Mouse (Mus musculus): ENCODE measurements around the gene Fcgr3. TPM values are rescaled to one million over a fixed set of nuclear protein-coding genes. Genes with fewer than 3 reads are reported as not detected.

The Fcgr3 gene
- polyA plus RNA-seq, 1 experiment: 0.78 TPM

- Histone ChIP-seq H3K27me3 (ENCODE audit: control insufficient read depth, insufficient read depth, low read length, poor library complexity, severe bottlenecking) (no peaks in the 10 kb centered on the region), H3K9me3 (replicated peaks; ENCODE audit: control insufficient read depth, insufficient read depth, low read length, poor library complexity, severe bottlenecking) (no peaks in the 10 kb centered on the region), H3K36me3 (ENCODE audit: control insufficient read depth, insufficient read depth, low read length, poor library complexity, severe bottlenecking) (no peaks in the 10 kb centered on the region), H3K4me3 (ENCODE audit: low read depth, low read length) (peak overlapping the region; percentile 86), H3K9ac (ENCODE audit: low read depth, poor library complexity, severe bottlenecking) (peak overlapping the region; percentile 67; the same call in 1 of the 2 replicates), H3K4me1 (ENCODE audit: control insufficient read depth, insufficient read depth, low read length) (no peaks in the 10 kb centered on the region), H3K27ac (ENCODE audit: insufficient read depth, low read length) (peak overlapping the region; percentile 19; the same call in 1 of the 2 replicates)
- TF ChIP-seq POLR2A (IDR thresholded peaks at IDR 0.05; ENCODE audit: insufficient read depth, low read length) (no peak), EP300 (IDR thresholded peaks at IDR 0.05; ENCODE audit: insufficient read depth, low read depth, low read length) (0 out of 2 replicates have a peak, but pooled peaks have one; percentile 26)
Measured at GRCm38 (mm10) chr1:171044365-171045078, 20.2 kb downstream of the Fcgr3 start.

- Histone ChIP-seq H3K9ac (ENCODE audit: low read depth, poor library complexity, severe bottlenecking) (no peak overlapping the region), H3K36me3 (ENCODE audit: control insufficient read depth, insufficient read depth, low read length, poor library complexity, severe bottlenecking) (no peaks in the 10 kb centered on the region), H3K9me3 (replicated peaks; ENCODE audit: control insufficient read depth, insufficient read depth, low read length, poor library complexity, severe bottlenecking) (no peaks in the 10 kb centered on the region), H3K27me3 (ENCODE audit: control insufficient read depth, insufficient read depth, low read length, poor library complexity, severe bottlenecking) (no peaks in the 10 kb centered on the region), H3K4me1 (ENCODE audit: control insufficient read depth, insufficient read depth, low read length) (no peaks in the 10 kb centered on the region), H3K4me3 (ENCODE audit: low read depth, low read length) (no peak overlapping the region), H3K27ac (ENCODE audit: insufficient read depth, low read length) (no peak overlapping the region)
- TF ChIP-seq CTCF (IDR thresholded peaks at IDR 0.05; ENCODE audit: low read depth, low read length) (no peak), EP300 (IDR thresholded peaks at IDR 0.05; ENCODE audit: insufficient read depth, low read depth, low read length) (no peak), POLR2A (IDR thresholded peaks at IDR 0.05; ENCODE audit: insufficient read depth, low read length) (no peak)
Measured at GRCm38 (mm10) chr1:171043594-171044153, 21.1 kb downstream of the Fcgr3 start.

GRCm38 (mm10) chr1:171039880-171040279 is 24.9 kb downstream of the Fcgr3 start:
- H3K9ac ChIP-seq (ENCODE audit: low read depth, poor library complexity, severe bottlenecking): no peak overlapping the region
- H3K27me3 ChIP-seq (ENCODE audit: control insufficient read depth, insufficient read depth, low read length, poor library complexity, severe bottlenecking): no peaks in the 10 kb centered on the region
- no peaks in the 10 kb centered on the region for H3K36me3 ChIP-seq (ENCODE audit: control insufficient read depth, insufficient read depth, low read length, poor library complexity, severe bottlenecking)
- no peak overlapping the region for H3K4me3 ChIP-seq (ENCODE audit: low read depth, low read length)
- no peaks in the 10 kb centered on the region for H3K9me3 ChIP-seq (replicated peaks; ENCODE audit: control insufficient read depth, insufficient read depth, low read length, poor library complexity, severe bottlenecking)
- H3K4me1 ChIP-seq (ENCODE audit: control insufficient read depth, insufficient read depth, low read length): no peaks in the 10 kb centered on the region
- TF ChIP-seq POLR2A (IDR thresholded peaks at IDR 0.05; ENCODE audit: insufficient read depth, low read length): no peak
- no peak for TF ChIP-seq CTCF (IDR thresholded peaks at IDR 0.05; ENCODE audit: low read depth, low read length)
- no peak for TF ChIP-seq EP300 (IDR thresholded peaks at IDR 0.05; ENCODE audit: insufficient read depth, low read depth, low read length)
- no peak overlapping the region for H3K27ac ChIP-seq (ENCODE audit: insufficient read depth, low read length)

- Histone ChIP-seq H3K27ac (ENCODE audit: insufficient read depth, low read length) (no peak overlapping the region), H3K4me3 (ENCODE audit: low read depth, low read length) (no peak overlapping the region), H3K4me1 (ENCODE audit: control insufficient read depth, insufficient read depth, low read length) (no peaks in the 10 kb centered on the region), H3K9me3 (replicated peaks; ENCODE audit: control insufficient read depth, insufficient read depth, low read length, poor library complexity, severe bottlenecking) (no peaks in the 10 kb centered on the region), H3K27me3 (ENCODE audit: control insufficient read depth, insufficient read depth, low read length, poor library complexity, severe bottlenecking) (no peaks in the 10 kb centered on the region), H3K9ac (ENCODE audit: low read depth, poor library complexity, severe bottlenecking) (no peak overlapping the region), H3K36me3 (ENCODE audit: control insufficient read depth, insufficient read depth, low read length, poor library complexity, severe bottlenecking) (no peaks in the 10 kb centered on the region)
- TF ChIP-seq EP300 (IDR thresholded peaks at IDR 0.05; ENCODE audit: insufficient read depth, low read depth, low read length): no peak
- no peak for TF ChIP-seq POLR2A (IDR thresholded peaks at IDR 0.05; ENCODE audit: insufficient read depth, low read length)
- no peak for TF ChIP-seq CTCF (IDR thresholded peaks at IDR 0.05; ENCODE audit: low read depth, low read length)
Measured at GRCm38 (mm10) chr1:171039135-171039534, 25.6 kb downstream of the Fcgr3 start.

GRCm38 (mm10) chr1:171037861-171038721 is 26.6 kb downstream of the Fcgr3 start:
- TF ChIP-seq POLR2A (IDR thresholded peaks at IDR 0.05; ENCODE audit: insufficient read depth, low read length) (no peak), EP300 (IDR thresholded peaks at IDR 0.05; ENCODE audit: insufficient read depth, low read depth, low read length) (no peak), CTCF (IDR thresholded peaks at IDR 0.05; ENCODE audit: low read depth, low read length) (no peak)
- H3K9me3 ChIP-seq (replicated peaks; ENCODE audit: control insufficient read depth, insufficient read depth, low read length, poor library complexity, severe bottlenecking): no peaks in the 10 kb centered on the region
- peak overlapping the region; percentile 99 for H3K9ac ChIP-seq (ENCODE audit: low read depth, poor library complexity, severe bottlenecking)
- H3K36me3 ChIP-seq (ENCODE audit: control insufficient read depth, insufficient read depth, low read length, poor library complexity, severe bottlenecking): no peaks in the 10 kb centered on the region
- no peak overlapping the region for H3K27ac ChIP-seq (ENCODE audit: insufficient read depth, low read length)
- H3K27me3 ChIP-seq (ENCODE audit: control insufficient read depth, insufficient read depth, low read length, poor library complexity, severe bottlenecking): no peaks in the 10 kb centered on the region
- H3K4me3 ChIP-seq (ENCODE audit: low read depth, low read length): peak overlapping the region; percentile 100
- H3K4me1 ChIP-seq (ENCODE audit: control insufficient read depth, insufficient read depth, low read length): no peaks in the 10 kb centered on the region
